8 mouse cellular contexts compared by ENCODE assay signal in genomic region chr6:112925234-112925975, GRCm38 (mm10). TPM values are rescaled to one million over a fixed set of nuclear protein-coding genes. Genes with fewer than 3 reads are reported as not detected.
DNase-seq lines count a peak whose midpoint lies in the region; ATAC-seq lines count a peak whose summit lies in the region.

No protein-coding gene starts in this region.

- H3K4me1 ChIP-seq in embryonic facial prominence, embryonic 15.5 days, result peaks cover 16% of the 10 kb centered on the region
- H3K4me1 ChIP-seq in limb, embryonic 13.5 days, result peaks cover 31% of the 10 kb centered on the region
- H3K4me1 ChIP-seq in kidney, embryonic 16.5 days (ENCODE audit: insufficient read depth, low read length), result no peaks in the 10 kb centered on the region; the same call in 1 of the 2 replicates

- DNase-seq in left cerebral cortex, adult 18-20 months (ENCODE audit: low spot score in 2 of 2), result peak; percentile 54 to 61
- DNase-seq in left cerebral cortex, adult 8-10 months (ENCODE audit: low spot score in 2 of 2), result no peak
- DNase-seq in adrenal gland, adult 8-10 months, result peak; percentile 65
- no peak for DNase-seq in kidney, adult 8-10 months
- no peak for DNase-seq in kidney, adult 18-20 months

- H3K4me2 ChIP-seq in embryonic facial prominence, embryonic 15.5 days (replicated peaks), result no peak overlapping the region
- H3K4me2 ChIP-seq in limb, embryonic 13.5 days (replicated peaks), result peak overlapping the region; percentile 15
- H3K4me2 ChIP-seq in kidney, embryonic 16.5 days (replicated peaks; ENCODE audit: low read depth, low read length), result no peak overlapping the region

- H3K9me3 ChIP-seq in embryonic facial prominence, embryonic 15.5 days (replicated peaks), result no peaks in the 10 kb centered on the region
- H3K9me3 ChIP-seq in limb, embryonic 13.5 days, result peaks cover 3% of the 10 kb centered on the region; the same call in 1 of the 2 replicates
- no peaks in the 10 kb centered on the region for H3K9me3 ChIP-seq in kidney, embryonic 16.5 days (ENCODE audit: low read length)

- peak overlapping the region; percentile 49 for H3K27ac ChIP-seq in embryonic facial prominence, embryonic 15.5 days (replicated peaks)
- peak overlapping the region; percentile 84 for H3K27ac ChIP-seq in limb, embryonic 13.5 days
- H3K27ac ChIP-seq in kidney, embryonic 16.5 days (ENCODE audit: low read length), result no peak overlapping the region

- no peak overlapping the region for H3K9ac ChIP-seq in embryonic facial prominence, embryonic 15.5 days
- no peak overlapping the region for H3K9ac ChIP-seq in limb, embryonic 13.5 days
- no peak overlapping the region for H3K9ac ChIP-seq in kidney, embryonic 16.5 days (replicated peaks; ENCODE audit: low read length)

- 57% methylated on average over 11 of the region's 11 CpGs for WGBS in embryonic facial prominence, embryonic 15.5 days
- WGBS in limb, embryonic 13.5 days, result 36% methylated on average over 11 of the region's 11 CpGs
- 52% methylated on average over 11 of the region's 11 CpGs for WGBS in kidney, embryonic 16.5 days

- H3K4me3 ChIP-seq in embryonic facial prominence, embryonic 15.5 days (replicated peaks), result no peak overlapping the region
- no peak overlapping the region for H3K4me3 ChIP-seq in limb, embryonic 13.5 days
- no peak overlapping the region for H3K4me3 ChIP-seq in kidney, embryonic 16.5 days (ENCODE audit: low read length)

- no peaks in the 10 kb centered on the region for H3K36me3 ChIP-seq in embryonic facial prominence, embryonic 15.5 days
- H3K36me3 ChIP-seq in limb, embryonic 13.5 days, result no peaks in the 10 kb centered on the region
- H3K36me3 ChIP-seq in kidney, embryonic 16.5 days (ENCODE audit: insufficient read depth, low read length), result no peaks in the 10 kb centered on the region

- no peak for ATAC-seq in embryonic facial prominence, embryonic 15.5 days (ENCODE audit: insufficient number of reproducible peaks, low FRiP score, low TSS enrichment, low read depth)
- peak; percentile 57 for ATAC-seq in limb, embryonic 13.5 days (ENCODE audit: low FRiP score, low read depth)
- ATAC-seq in kidney, embryonic 16.5 days (ENCODE audit: low FRiP score, low TSS enrichment), result no peak

- H3K27me3 ChIP-seq in embryonic facial prominence, embryonic 15.5 days, result no peaks in the 10 kb centered on the region
- no peaks in the 10 kb centered on the region for H3K27me3 ChIP-seq in limb, embryonic 13.5 days
- no peaks in the 10 kb centered on the region for H3K27me3 ChIP-seq in kidney, embryonic 16.5 days (ENCODE audit: insufficient read depth, low read length)

RNA-seq across cellular contexts. Expression of gene Srgap3, which starts 21.7 kb away (rescaled TPM):
- 100 to 1,000 TPM; 217 to 223 TPM for total RNA-seq in left cerebral cortex, adult 18-20 months (2021)
- total RNA-seq in left cerebral cortex, adult 8-10 months (2022), result 100 to 1,000 TPM; 188 to 214 (median 199) TPM
- total RNA-seq in adrenal gland, adult 8-10 months (2022), result 10 to 100 TPM; 15.5 to 30.7 (median 22.3) TPM
- 6.1 and 6.9 TPM in 2 replicates for polyA plus RNA-seq in embryonic facial prominence, embryonic 15.5 days (2015; fragmentation: Nextera tagmentation; extraction: Ambion mirVana)
- 6.9 and 7.0 TPM in 2 replicates for polyA plus RNA-seq in limb, embryonic 13.5 days (2015; fragmentation: Nextera tagmentation; extraction: Ambion mirVana)
- 3.9 and 5.8 TPM in 2 replicates for polyA plus RNA-seq in kidney, embryonic 16.5 days (2015; fragmentation: Nextera tagmentation; extraction: Ambion mirVana)

Comparison
In these comparisons a context has a peak if more than half of its experiments do, and no peak if none do; other contexts are left out.
1. DNase-seq: peak in left cerebral cortex, adult 18-20 months (2 of 2) and adrenal gland, adult 8-10 months (single experiment); none in left cerebral cortex, adult 8-10 months (0 of 2), kidney, adult 8-10 months (0 of 2) and kidney, adult 18-20 months (single experiment).
2. RNA of gene Srgap3, which starts 21.7 kb away (total RNA-seq): 217 to 223 TPM in left cerebral cortex, adult 18-20 months and 188 to 214 TPM in left cerebral cortex, adult 8-10 months; 15.5 to 30.7 TPM in adrenal gland, adult 8-10 months; every median in the first group is over 4 times any median in the second.